Mouse (Mus musculus): ENCODE results near the gene Lamtor2. TPM values are rescaled to one million over a fixed set of nuclear protein-coding genes. Genes with fewer than 3 reads are reported as not detected.

Gene Lamtor2
- polyA plus RNA-seq, 1 experiment from 2014 or later, result 174 TPM

DNA sequence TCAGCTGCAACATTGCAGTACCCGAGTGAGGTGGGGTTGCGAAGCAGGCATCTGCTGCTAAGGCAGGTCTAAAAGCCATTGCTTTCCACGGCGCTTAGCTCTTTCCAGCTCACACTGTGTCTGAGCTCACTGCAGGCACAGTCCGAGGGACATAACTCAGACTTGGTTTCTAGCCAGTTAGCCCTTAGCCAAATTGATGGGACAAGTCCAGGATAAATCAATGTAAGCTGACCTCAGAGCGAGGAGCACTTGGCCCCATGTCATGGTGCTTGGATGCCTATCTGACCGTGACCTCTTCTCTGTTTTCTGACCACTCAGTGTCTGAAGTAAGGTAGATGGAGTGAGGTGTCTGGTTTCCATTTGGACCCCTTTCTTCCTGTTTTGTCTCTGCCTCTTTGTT is 11.1 kb upstream of the Lamtor2 start:
- H3K36me3 ChIP-seq (replicated peaks), result peaks cover 100% of the 10 kb centered on the region
- no peak overlapping the region for H3K27ac ChIP-seq
- no peaks in the 10 kb centered on the region for H3K27me3 ChIP-seq (ENCODE audit: poor library complexity, severe bottlenecking)
- H3K4me1 ChIP-seq, result 0 out of 2 replicates have a peak, but pooled peaks cover 2% of the 10 kb centered on the region
- no peak overlapping the region for H3K4me3 ChIP-seq
- 95% methylated on average over 7 of the region's 7 CpGs for WGBS
- no peak for DNase-seq (ENCODE audit: extremely low spot score, low spot score)
- no peaks in the 10 kb centered on the region for H3K9me3 ChIP-seq

DNA sequence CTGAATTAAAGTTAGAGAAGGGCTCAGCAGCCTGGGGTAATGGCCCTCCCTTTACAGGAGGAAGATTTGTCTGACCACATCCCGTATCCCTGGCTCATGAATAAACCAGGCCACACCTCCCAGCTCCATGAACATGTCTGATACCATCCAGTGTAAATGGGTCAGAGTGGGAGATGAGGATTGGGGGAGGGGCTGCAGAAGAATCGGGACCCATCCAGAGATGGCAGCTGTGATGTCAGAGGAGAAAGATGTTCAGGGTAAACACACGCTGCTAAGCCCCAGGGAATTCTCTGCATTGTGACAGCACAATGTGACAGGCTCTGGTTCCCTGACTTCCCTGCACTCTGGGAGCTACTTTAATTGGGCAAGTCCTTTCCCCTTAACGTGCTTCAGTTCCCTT is 10.6 kb upstream of the Lamtor2 start:
- H3K9me3 ChIP-seq, result no peaks in the 10 kb centered on the region
- H3K27ac ChIP-seq, result no peak overlapping the region
- no peak for DNase-seq (ENCODE audit: extremely low spot score, low spot score)
- H3K4me3 ChIP-seq, result no peak overlapping the region
- peaks cover 100% of the 10 kb centered on the region for H3K36me3 ChIP-seq (replicated peaks)
- 82% methylated on average over 4 of the region's 4 CpGs for WGBS
- no peaks in the 10 kb centered on the region for H3K27me3 ChIP-seq (ENCODE audit: poor library complexity, severe bottlenecking)
- H3K4me1 ChIP-seq, result 0 out of 2 replicates have a peak, but pooled peaks cover 2% of the 10 kb centered on the region

DNA sequence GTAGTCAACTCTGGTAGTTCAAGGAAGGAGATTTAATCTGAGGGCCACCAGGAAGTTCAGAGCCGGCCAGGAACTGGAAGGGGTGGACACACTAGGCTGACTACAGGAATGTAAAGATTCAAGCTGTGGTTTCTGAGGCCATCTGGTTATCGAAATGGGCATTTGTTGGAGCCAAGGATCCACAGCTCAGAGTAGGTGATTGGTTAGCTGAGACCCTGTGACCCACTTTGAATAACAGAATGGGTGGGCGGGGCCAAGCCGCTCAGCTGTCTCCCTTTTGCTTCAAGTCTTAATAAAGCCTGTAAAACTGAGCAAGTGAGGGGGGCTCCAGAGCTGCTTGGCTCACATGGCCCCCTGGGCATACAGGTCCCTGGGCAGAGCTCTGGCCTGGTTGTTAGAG is 9.1 kb upstream of the Lamtor2 start:
- no peak overlapping the region for H3K4me3 ChIP-seq
- H3K27ac ChIP-seq, result no peak overlapping the region
- 0 out of 2 replicates have a peak, but pooled peaks cover 2% of the 10 kb centered on the region for H3K4me1 ChIP-seq
- no peaks in the 10 kb centered on the region for H3K9me3 ChIP-seq
- H3K36me3 ChIP-seq (replicated peaks), result peaks cover 100% of the 10 kb centered on the region
- no peaks in the 10 kb centered on the region for H3K27me3 ChIP-seq (ENCODE audit: poor library complexity, severe bottlenecking)
- no peak for DNase-seq (ENCODE audit: extremely low spot score, low spot score)
- WGBS, result 81% methylated on average over 4 of the region's 4 CpGs

DNA sequence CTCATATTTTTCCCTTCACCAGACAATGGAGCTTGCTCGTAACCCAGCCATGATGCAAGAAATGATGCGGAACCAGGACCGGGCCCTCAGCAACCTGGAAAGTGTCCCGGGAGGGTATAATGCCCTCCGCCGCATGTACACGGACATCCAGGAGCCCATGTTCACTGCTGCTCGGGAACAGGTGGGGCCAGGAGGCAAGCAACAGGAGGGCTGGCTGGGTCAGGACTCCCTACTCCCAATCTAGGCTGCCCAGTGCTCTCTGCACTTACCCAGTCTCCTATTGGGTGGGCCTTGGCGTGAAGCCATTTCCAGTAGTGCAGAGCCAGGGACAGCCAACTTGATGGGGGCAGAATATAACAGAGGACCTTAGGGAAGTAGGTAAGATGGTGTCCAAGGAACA is 6.7 kb upstream of the Lamtor2 start:
- H3K27me3 ChIP-seq (ENCODE audit: poor library complexity, severe bottlenecking), result no peaks in the 10 kb centered on the region
- 96% methylated on average over 9 of the region's 9 CpGs for WGBS
- H3K4me1 ChIP-seq, result peaks cover 19% of the 10 kb centered on the region
- no peak overlapping the region for H3K27ac ChIP-seq
- DNase-seq (ENCODE audit: extremely low spot score, low spot score), result no peak
- H3K36me3 ChIP-seq (replicated peaks), result peaks cover 97% of the 10 kb centered on the region
- no peaks in the 10 kb centered on the region for H3K9me3 ChIP-seq
- no peak overlapping the region for H3K4me3 ChIP-seq

DNA sequence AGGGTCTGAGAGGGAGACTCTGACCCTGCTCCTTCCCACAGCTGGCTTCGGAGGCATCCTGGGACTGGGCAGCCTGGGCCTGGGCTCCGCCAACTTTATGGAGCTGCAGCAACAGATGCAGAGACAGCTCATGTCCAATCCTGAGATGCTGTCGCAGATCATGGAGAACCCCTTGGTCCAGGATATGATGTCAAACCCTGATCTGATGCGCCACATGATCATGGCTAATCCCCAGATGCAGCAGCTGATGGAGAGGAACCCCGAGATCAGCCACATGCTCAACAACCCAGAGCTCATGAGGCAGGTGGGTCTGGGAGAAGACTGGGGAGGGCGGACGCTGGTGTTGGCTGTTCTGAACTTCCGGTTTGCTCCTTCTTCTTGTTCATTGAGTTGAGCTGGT is 3.7 kb upstream of the Lamtor2 start:
- no peak overlapping the region for H3K27ac ChIP-seq
- H3K4me3 ChIP-seq, result no peak overlapping the region
- WGBS, result 95% methylated on average over 8 of the region's 8 CpGs
- H3K9me3 ChIP-seq, result no peaks in the 10 kb centered on the region
- H3K27me3 ChIP-seq (ENCODE audit: poor library complexity, severe bottlenecking), result no peaks in the 10 kb centered on the region
- peaks cover 67% of the 10 kb centered on the region for H3K36me3 ChIP-seq (replicated peaks)
- peaks cover 37% of the 10 kb centered on the region for H3K4me1 ChIP-seq
- no peak for DNase-seq (ENCODE audit: extremely low spot score, low spot score)

DNA sequence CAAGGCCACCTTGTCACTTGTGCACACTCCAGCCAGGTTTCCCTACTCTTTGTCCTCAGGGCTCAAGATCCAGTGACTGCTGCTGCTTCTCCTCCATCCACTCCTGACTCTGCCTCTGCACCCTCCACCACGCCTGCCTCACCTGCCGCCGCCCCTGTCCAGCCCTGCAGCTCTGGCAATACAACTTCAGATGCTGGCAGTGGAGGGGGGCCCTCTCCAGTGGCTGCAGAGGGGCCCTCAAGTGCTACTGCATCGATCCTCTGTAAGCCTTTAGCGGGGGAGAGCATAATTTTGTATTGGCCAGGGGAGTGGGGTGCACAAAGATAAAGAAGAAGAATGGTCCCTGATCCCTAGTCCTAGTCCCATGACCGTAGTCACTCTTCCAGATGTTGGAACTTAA is 2.9 kb upstream of the Lamtor2 start:
- Histone ChIP-seq H3K36me3 (replicated peaks) (peaks cover 58% of the 10 kb centered on the region), H3K4me3 (peak overlapping the region; percentile 70; the same call in 1 of the 2 replicates), H3K27me3 (ENCODE audit: poor library complexity, severe bottlenecking) (no peaks in the 10 kb centered on the region), H3K9me3 (no peaks in the 10 kb centered on the region), H3K27ac (no peak overlapping the region), H3K4me1 (peaks cover 44% of the 10 kb centered on the region)
- no peak for DNase-seq (ENCODE audit: extremely low spot score, low spot score)
- 98% methylated on average over 6 of the region's 6 CpGs for WGBS

DNA sequence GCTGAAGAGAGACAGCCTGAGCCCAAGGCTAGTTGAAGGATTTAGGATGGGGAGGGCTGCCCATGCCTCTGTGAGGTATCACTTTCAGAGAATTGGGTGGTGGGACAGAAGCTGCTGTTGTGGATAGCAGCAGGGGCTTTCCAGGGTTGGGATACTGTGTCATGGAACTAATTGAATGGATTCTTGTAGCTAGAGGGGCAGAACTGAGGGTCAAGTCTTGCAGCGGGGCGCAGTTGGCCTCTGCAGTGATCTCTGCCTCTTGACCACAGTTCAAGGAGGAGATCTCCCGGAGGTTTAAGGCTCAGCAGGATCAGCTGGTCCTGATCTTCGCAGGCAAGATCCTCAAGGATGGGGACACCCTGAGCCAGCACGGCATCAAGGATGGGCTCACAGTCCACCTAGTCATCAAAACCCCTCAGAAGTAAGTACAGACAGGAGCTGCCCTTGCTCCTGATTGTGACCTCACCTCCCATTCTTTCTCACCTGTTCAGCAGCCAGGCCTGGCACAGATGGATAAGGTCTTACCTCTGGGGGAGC is 2.3 kb upstream of the Lamtor2 start:
- 87% methylated on average over 5 of the region's 5 CpGs for WGBS
- Histone ChIP-seq H3K4me1 (peaks cover 44% of the 10 kb centered on the region), H3K27ac (no peak overlapping the region; the same call in 1 of the 2 replicates), H3K4me3 (peak overlapping the region; percentile 70), H3K27me3 (ENCODE audit: poor library complexity, severe bottlenecking) (no peaks in the 10 kb centered on the region), H3K36me3 (replicated peaks) (peaks cover 58% of the 10 kb centered on the region), H3K9me3 (no peaks in the 10 kb centered on the region)
- DNase-seq (ENCODE audit: extremely low spot score, low spot score), result no peak

DNA sequence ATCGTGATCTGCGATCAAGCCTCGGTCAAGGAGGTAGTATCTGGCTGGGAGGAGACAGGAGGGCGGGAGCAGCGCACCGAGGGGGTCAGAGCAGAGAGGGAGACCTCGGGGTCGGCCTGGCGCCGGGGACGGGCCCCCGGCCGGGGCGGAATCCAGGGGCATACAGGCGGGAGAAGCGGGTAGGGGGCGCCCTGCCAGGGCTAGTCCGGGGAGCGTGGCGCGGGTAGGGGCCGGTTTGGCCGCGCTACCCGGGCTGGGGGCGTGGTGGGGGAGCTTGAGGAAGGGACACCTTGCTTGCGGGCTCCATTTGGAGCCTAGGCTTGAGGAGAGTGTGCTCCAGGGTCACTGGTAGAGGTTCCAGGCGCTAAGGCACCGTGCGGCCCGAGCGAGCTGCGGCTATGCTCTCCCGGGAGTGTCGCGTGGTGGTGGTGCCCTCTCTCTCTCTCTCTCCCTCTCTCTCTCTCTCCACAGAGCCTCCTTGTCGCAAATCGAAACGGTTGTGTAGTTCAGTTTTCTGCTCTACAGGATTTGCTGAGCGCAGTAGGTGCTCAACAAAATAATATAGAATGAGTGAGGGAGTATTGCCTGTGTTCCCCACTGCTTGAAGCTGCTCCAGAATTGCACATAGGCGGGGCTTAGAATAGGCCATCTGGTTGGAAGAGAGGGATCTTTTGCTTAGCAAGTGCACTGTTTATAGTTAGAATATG is 1.2 kb upstream of the Lamtor2 start:
- no peak for DNase-seq (ENCODE audit: extremely low spot score, low spot score)
- no peaks in the 10 kb centered on the region for H3K9me3 ChIP-seq
- H3K4me3 ChIP-seq, result peak overlapping the region; percentile 70
- H3K4me1 ChIP-seq, result peaks cover 44% of the 10 kb centered on the region
- H3K36me3 ChIP-seq (replicated peaks), result peaks cover 47% of the 10 kb centered on the region
- WGBS, result under 1% methylated on average over 41 of the region's 41 CpGs
- H3K27ac ChIP-seq, result peak overlapping the region; percentile 97
- no peaks in the 10 kb centered on the region for H3K27me3 ChIP-seq (ENCODE audit: poor library complexity, severe bottlenecking)

DNA sequence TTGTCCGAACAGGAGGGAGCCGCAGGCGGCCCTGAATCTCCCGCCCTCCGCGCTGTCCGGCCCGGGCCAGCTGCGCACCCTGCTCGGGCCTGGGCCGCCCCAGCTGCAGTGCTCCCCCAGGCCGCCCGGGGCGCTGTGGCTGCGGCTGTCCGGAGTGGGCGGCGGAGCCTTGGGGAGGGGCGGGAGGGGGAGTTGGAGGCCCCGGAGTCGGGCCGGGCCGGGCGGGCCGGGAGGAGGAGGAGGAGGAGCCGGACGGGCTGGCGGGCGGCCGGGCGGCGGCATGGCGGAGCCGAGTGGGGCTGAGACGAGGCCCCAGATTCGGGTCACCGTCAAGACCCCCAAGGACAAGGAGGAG is 628 bp upstream of the Lamtor2 start, which contains the start of gene Ubqln4:
Gene Ubqln4 (plus strand): TSS at position 234 of the 355 bp plus-strand sequence.
- Histone ChIP-seq H3K36me3 (replicated peaks) (peaks cover 47% of the 10 kb centered on the region), H3K4me1 (peaks cover 46% of the 10 kb centered on the region), H3K27ac (peak within 1 kb of the TSS; percentile 97), H3K9me3 (no peaks in the 10 kb centered on the region), H3K4me3 (peak within 1 kb of the TSS; percentile 70), H3K27me3 (ENCODE audit: poor library complexity, severe bottlenecking) (no peaks in the 10 kb centered on the region)
- DNase-seq (ENCODE audit: extremely low spot score, low spot score), result peak; percentile 92
- under 1% methylated on average over 35 of the region's 37 CpGs for WGBS

DNA sequence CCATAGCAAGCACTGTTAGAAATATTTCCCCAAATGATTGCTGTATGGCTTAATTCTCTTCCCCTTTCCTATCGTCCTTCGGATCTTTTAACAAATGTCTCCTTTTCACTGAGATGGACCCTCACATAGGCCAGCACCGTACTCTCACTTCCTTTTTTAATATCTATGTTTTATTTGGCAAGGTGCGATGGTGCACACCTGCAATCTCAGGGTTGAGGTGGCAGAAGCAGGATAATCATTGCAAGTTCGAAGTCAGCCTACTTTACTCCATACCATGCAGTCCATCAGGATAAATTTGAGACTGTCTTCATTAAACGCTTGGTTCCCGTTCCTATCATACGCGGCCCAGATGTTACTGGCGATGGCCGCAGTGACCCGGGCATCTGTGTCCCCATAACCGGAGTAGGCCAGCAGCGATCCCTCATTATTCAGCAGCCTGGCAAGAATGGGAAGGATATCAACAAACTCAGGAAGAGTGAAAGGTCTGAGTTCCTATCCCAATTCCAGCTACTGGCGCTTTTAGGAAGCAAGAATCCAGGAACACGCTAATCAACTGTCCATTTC is 710 bp downstream of the Lamtor2 start:
- no peak for DNase-seq (ENCODE audit: extremely low spot score, low spot score)
- peak overlapping the region; percentile 97 for H3K27ac ChIP-seq
- H3K4me1 ChIP-seq, result peaks cover 52% of the 10 kb centered on the region
- H3K4me3 ChIP-seq, result peak overlapping the region; percentile 70
- no peaks in the 10 kb centered on the region for H3K9me3 ChIP-seq
- H3K27me3 ChIP-seq (ENCODE audit: poor library complexity, severe bottlenecking), result no peaks in the 10 kb centered on the region
- peaks cover 38% of the 10 kb centered on the region for H3K36me3 ChIP-seq (replicated peaks)
- 24% methylated on average over 16 of the region's 16 CpGs for WGBS

DNA sequence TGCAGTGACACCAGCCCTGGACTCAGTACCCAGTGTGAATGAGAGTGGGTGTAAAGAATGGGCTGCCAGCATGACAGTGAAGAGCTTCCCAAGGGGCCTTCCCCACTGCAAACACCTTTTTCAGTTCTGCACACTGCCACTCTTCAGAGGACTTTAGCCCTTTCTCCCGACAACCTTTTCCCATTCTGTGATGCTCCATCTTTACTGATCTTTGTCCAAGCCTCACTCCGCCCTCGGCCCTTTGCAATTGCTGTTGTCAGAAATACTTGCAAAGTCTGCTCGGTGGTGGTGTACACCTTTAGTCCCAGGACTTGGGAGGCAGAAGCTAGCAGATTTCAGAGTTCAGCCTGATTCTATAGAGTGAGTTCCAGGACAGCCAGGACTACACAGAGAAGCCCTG is 1.3 kb downstream of the Lamtor2 start:
- Histone ChIP-seq H3K36me3 (replicated peaks) (peaks cover 32% of the 10 kb centered on the region), H3K27ac (no peak overlapping the region), H3K4me1 (peaks cover 50% of the 10 kb centered on the region), H3K9me3 (no peaks in the 10 kb centered on the region), H3K27me3 (ENCODE audit: poor library complexity, severe bottlenecking) (no peaks in the 10 kb centered on the region), H3K4me3 (peak overlapping the region; percentile 70)
- DNase-seq (ENCODE audit: extremely low spot score, low spot score), result no peak
- 92% methylated on average over 4 of the region's 4 CpGs for WGBS

DNA sequence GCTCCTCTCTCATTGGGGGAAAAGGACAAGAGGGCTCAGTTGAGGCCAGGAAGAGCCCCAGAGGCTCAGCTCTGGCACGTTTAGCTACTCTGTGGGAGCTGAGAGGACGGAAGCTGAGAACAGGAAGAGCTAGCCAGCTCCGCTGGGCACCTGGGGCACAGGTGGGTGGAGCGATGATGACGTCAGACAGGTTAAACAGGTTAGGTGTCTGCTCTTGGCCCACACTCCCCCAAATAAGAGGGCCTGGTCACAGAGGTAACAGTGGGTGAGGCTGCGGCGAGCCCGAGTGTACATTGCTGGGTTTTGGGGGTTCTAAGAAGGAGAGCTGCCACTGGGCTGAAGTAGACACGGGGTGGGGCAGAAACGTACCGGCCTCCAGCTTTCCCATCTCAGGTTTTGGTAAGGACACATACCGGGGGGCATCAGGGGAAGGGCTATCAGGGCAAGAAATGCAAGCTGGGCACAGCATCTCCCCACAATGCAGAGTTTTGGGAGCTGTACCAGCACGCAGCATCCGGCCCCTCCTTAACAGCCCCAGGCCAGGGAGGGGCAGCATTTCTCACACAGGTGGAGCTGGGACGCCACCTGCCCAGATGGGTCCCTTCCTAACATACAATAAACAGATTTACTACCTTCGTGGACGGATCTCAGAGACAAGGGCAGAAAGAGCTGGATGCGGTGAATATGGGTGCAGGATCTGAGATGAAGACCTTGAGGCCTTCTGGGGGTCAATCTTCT is 4.5 kb downstream of the Lamtor2 start, which contains the start of gene Rab25:
Gene Rab25 (minus strand): TSS at position 121 of the 738 bp plus-strand sequence.
- DNase-seq (ENCODE audit: extremely low spot score, low spot score), result no peak
- Histone ChIP-seq H3K4me1 (peaks cover 42% of the 10 kb centered on the region), H3K27me3 (ENCODE audit: poor library complexity, severe bottlenecking) (no peaks in the 10 kb centered on the region), H3K27ac (no peak within 1 kb of the TSS), H3K9me3 (no peaks in the 10 kb centered on the region), H3K4me3 (peak within 1 kb of the TSS; percentile 2; the same call in 1 of the 2 replicates), H3K36me3 (replicated peaks) (peaks cover 15% of the 10 kb centered on the region; the same call in 1 of the 2 replicates)
- WGBS, result 44% methylated on average over 18 of the region's 18 CpGs
